Mouse (Mus musculus) frontal cortex, adult (tissue): ENCODE measurements around the gene Sgce.
"Not testable (repeated sequence)": the region's sequence is repeated elsewhere in the genome, so short reads cannot be mapped to it uniquely, and the experiment has no call there.

Source experiments
- ATAC-seq: cut with Nextera tagmentation; 2 replicates; pipeline ENCODE4 v1.9.2; 2017; ENCODE audit warnings: mild to moderate bottlenecking, moderate library complexity, mixed read lengths; ENCODE audit not compliant: low TSS enrichment

Gene Sgce

GRCm38 (mm10) chr6:4653741-4654140 is 93.3 kb downstream of the Sgce start:
- ATAC-seq = not testable (repeated sequence)

GRCm38 (mm10) chr6:4652596-4653134 is 94.3 kb downstream of the Sgce start:
- ATAC-seq = no peak

GRCm38 (mm10) chr6:4647351-4647750 is 99.7 kb downstream of the Sgce start:
- ATAC-seq = no peak

- no peak for ATAC-seq
These were observed 104.9 kb downstream of the Sgce start for GRCm38 (mm10) chr6:4642068-4642467.

DNA sequence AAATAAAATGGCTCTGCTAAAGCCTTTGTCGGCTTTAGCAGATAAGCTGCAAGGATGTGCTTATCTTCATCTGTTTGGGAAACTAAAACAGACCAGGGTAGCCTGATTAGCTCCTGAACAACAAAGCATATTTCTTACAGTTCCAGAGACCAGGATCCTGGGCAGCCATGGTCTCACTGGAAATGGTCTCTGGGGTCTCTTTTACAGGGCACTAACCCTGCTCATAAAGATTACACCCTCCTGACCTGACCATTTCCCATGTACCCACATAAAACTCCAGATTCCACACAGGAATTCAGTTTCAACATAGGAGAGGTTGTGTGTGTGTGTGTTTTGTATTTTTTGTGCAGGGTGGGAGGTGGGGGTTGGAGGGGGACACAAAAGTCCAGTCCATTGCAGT is 112.2 kb downstream of the Sgce start:
- no peak for ATAC-seq

GRCm38 (mm10) chr6:4633189-4633588 is 113.8 kb downstream of the Sgce start:
- no peak for ATAC-seq

DNA sequence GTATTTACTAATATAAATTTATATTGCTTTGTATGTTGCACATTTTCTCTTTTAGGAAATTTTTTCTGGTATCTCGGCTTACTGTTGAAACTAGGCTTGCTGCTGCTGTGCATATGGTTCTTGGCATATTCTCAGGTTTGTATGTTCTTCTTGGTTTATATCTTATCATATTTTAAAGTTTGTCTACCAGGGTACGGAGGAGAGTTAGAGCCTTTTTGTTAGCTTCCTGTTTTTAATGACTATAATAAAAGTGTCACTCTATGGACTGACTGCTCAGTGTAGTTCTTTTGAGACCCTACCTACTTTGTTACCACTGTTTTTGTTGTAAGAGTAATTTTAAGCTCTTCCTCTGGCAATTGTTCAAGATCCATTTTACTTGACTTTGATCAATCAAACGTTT is 115.5 kb downstream of the Sgce start:
- ATAC-seq = no peak
